ENCODE assay signal across 18 mouse cellular contexts in genomic region chr6:66298056-66298455, GRCm38 (mm10).
DNase-seq lines count a peak whose midpoint lies in the region; ATAC-seq and TF ChIP-seq lines count a peak whose summit lies in the region.
"Had no signal": no experiment of that assay in that cellular context is flagged by ENCODE, and none has a peak within 500 bp of the region (broad histone marks: within the 10 kb centered on the region; RNA-seq: fewer than 3 reads in every experiment).

No protein-coding gene starts in this region.

- no peak for ATAC-seq in midbrain, postnatal 0 days (ENCODE audit: low FRiP score)
- no peak for ATAC-seq in midbrain, embryonic 16.5 days
- ATAC-seq in intestine, embryonic 15.5 days = peak; percentile 59; the same call in 1 of the 2 replicates
- ATAC-seq: forebrain, embryonic 13.5 days; forebrain, embryonic 15.5 days; forebrain, postnatal 0 days had no signal

- WGBS in midbrain, postnatal 0 days = 64% methylated on average over 4 of the region's 4 CpGs
- WGBS in midbrain, embryonic 16.5 days = 62% methylated on average over 4 of the region's 4 CpGs
- WGBS in intestine, embryonic 15.5 days = 53% methylated on average over 4 of the region's 4 CpGs

- H3K36me3 ChIP-seq in midbrain, postnatal 0 days (ENCODE audit: insufficient read depth, low read length) = no peaks in the 10 kb centered on the region
- no peaks in the 10 kb centered on the region for H3K36me3 ChIP-seq in midbrain, embryonic 16.5 days (ENCODE audit: control insufficient read depth, insufficient read depth, low read length)
- no peaks in the 10 kb centered on the region for H3K36me3 ChIP-seq in intestine, embryonic 15.5 days
- H3K36me3 ChIP-seq: embryonic facial prominence, embryonic 10.5 days; embryonic facial prominence, embryonic 12.5 days; forebrain, embryonic 15.5 days had no signal

- TF ChIP-seq CTCF in midbrain, postnatal 0 days (IDR thresholded peaks at IDR 0.05) = no peak

- H3K9ac ChIP-seq in midbrain, postnatal 0 days (replicated peaks; ENCODE audit: low read length, poor library complexity, severe bottlenecking) = no peak overlapping the region
- H3K9ac ChIP-seq in midbrain, embryonic 16.5 days (ENCODE audit: low read depth, low read length) = no peak overlapping the region
- H3K9ac ChIP-seq in intestine, embryonic 15.5 days = no peak overlapping the region
- H3K9ac ChIP-seq: embryonic facial prominence, embryonic 12.5 days; forebrain, embryonic 13.5 days; forebrain, embryonic 15.5 days; forebrain, postnatal 0 days had no signal

- no peaks in the 10 kb centered on the region for H3K9me3 ChIP-seq in midbrain, postnatal 0 days (ENCODE audit: low read length)
- H3K9me3 ChIP-seq in midbrain, embryonic 16.5 days (replicated peaks; ENCODE audit: control insufficient read depth, low read length, poor library complexity, severe bottlenecking) = no peaks in the 10 kb centered on the region
- H3K9me3 ChIP-seq in intestine, embryonic 15.5 days = no peaks in the 10 kb centered on the region
- H3K9me3 ChIP-seq: embryonic facial prominence, embryonic 10.5 days; embryonic facial prominence, embryonic 12.5 days; forebrain, embryonic 13.5 days; forebrain, embryonic 15.5 days had no signal

- no peak overlapping the region for H3K27ac ChIP-seq in midbrain, postnatal 0 days (ENCODE audit: low read depth, low read length)
- H3K27ac ChIP-seq in midbrain, embryonic 16.5 days (ENCODE audit: low read length) = no peak overlapping the region
- H3K27ac ChIP-seq in intestine, embryonic 15.5 days = no peak overlapping the region
- H3K27ac ChIP-seq: embryonic facial prominence, embryonic 10.5 days; embryonic facial prominence, embryonic 12.5 days; forebrain, embryonic 13.5 days; forebrain, embryonic 15.5 days had no signal

- DNase-seq in midbrain, postnatal 0 days (ENCODE audit: low spot score) = peak; percentile 15
- no peak for DNase-seq in gastrocnemius, adult 8-10 months (ENCODE audit: low spot score in 2 of 2)
- DNase-seq in urinary bladder, postnatal 36 days (ENCODE audit: low spot score in 2 of 2) = no peak
- DNase-seq: adrenal gland, adult 2 months; adrenal gland, postnatal 10 days; adrenal gland, postnatal 25 days; cerebellum, adult 11-12 months; cerebellum, adult 2 months; cerebellum, adult 9-10 months; cerebellum, postnatal 10 days; cerebellum, postnatal 25 days; forebrain, postnatal 0 days had no signal

- no peak overlapping the region for H3K4me2 ChIP-seq in midbrain, postnatal 0 days (ENCODE audit: low read depth, low read length, poor library complexity, severe bottlenecking)
- no peak overlapping the region for H3K4me2 ChIP-seq in midbrain, embryonic 16.5 days (ENCODE audit: low read length)
- no peak overlapping the region for H3K4me2 ChIP-seq in intestine, embryonic 15.5 days (replicated peaks)
- H3K4me2 ChIP-seq: embryonic facial prominence, embryonic 12.5 days; forebrain, embryonic 13.5 days; forebrain, embryonic 15.5 days had no signal

- H3K27me3 ChIP-seq in midbrain, postnatal 0 days (ENCODE audit: insufficient read depth, low read length) = no peaks in the 10 kb centered on the region
- H3K27me3 ChIP-seq in midbrain, embryonic 16.5 days (ENCODE audit: control insufficient read depth, insufficient read depth, low read depth, low read length) = no peaks in the 10 kb centered on the region
- no peaks in the 10 kb centered on the region for H3K27me3 ChIP-seq in intestine, embryonic 15.5 days (replicated peaks)
- H3K27me3 ChIP-seq: embryonic facial prominence, embryonic 12.5 days; forebrain, embryonic 13.5 days; forebrain, embryonic 15.5 days had no signal

- no peak overlapping the region for H3K4me3 ChIP-seq in midbrain, postnatal 0 days (ENCODE audit: low read depth, low read length)
- no peak overlapping the region for H3K4me3 ChIP-seq in midbrain, embryonic 16.5 days (ENCODE audit: low read depth, low read length)
- no peak overlapping the region for H3K4me3 ChIP-seq in intestine, embryonic 15.5 days (replicated peaks)
- H3K4me3 ChIP-seq: embryonic facial prominence, embryonic 10.5 days; embryonic facial prominence, embryonic 12.5 days; forebrain, embryonic 13.5 days; forebrain, embryonic 15.5 days had no signal

- no peaks in the 10 kb centered on the region for H3K4me1 ChIP-seq in midbrain, postnatal 0 days (ENCODE audit: insufficient read depth, low read length)
- no peaks in the 10 kb centered on the region for H3K4me1 ChIP-seq in midbrain, embryonic 16.5 days (ENCODE audit: control insufficient read depth, insufficient read depth, low read length)
- no peaks in the 10 kb centered on the region for H3K4me1 ChIP-seq in intestine, embryonic 15.5 days (replicated peaks)
- H3K4me1 ChIP-seq: embryonic facial prominence, embryonic 10.5 days; embryonic facial prominence, embryonic 12.5 days; forebrain, embryonic 13.5 days; forebrain, embryonic 15.5 days had no signal
